Mouse (Mus musculus) ES-Bruce4 (cell line): Measurements from ENCODE around the gene Ifnk. TPM values are rescaled to one million over a fixed set of nuclear protein-coding genes. Genes with fewer than 3 reads are reported as not detected.

Experiments used
- H3K27ac ChIP-seq: 2 replicates; pipeline ENCODE4 v1.5.1; 2012; ENCODE audit warnings: low read length, inconsistent platforms; ENCODE audit not compliant: insufficient read depth
- H3K27me3 ChIP-seq: 2 replicates; pipeline ENCODE4 v1.6.1; 2012; ENCODE audit warnings: mild to moderate bottlenecking, low read length, inconsistent platforms; ENCODE audit not compliant: control insufficient read depth, poor library complexity, insufficient read depth, severe bottlenecking
- H3K36me3 ChIP-seq: 2 replicates; pipeline ENCODE4 v1.6.1; 2012; ENCODE audit warnings: inconsistent platforms, mild to moderate bottlenecking, low read length, moderate library complexity; ENCODE audit not compliant: control insufficient read depth, poor library complexity, insufficient read depth, severe bottlenecking
- H3K4me1 ChIP-seq: one replicate; pipeline ENCODE4 v1.8.1; 2011; ENCODE audit warnings: low read length; ENCODE audit not compliant: control insufficient read depth, insufficient read depth
- H3K4me3 ChIP-seq: 2 replicates; pipeline ENCODE4 v1.5.1; 2011; ENCODE audit warnings: low read depth, mild to moderate bottlenecking, low read length
- H3K9ac ChIP-seq: 2 replicates; pipeline ENCODE4 v1.6.1; 2012; ENCODE audit warnings: low read depth, mild to moderate bottlenecking, inconsistent platforms; ENCODE audit not compliant: poor library complexity, severe bottlenecking
- H3K9me3 ChIP-seq: replicated peaks from 2 replicates; pipeline ENCODE4 v1.6.1; 2012; ENCODE audit warnings: mild to moderate bottlenecking, low read length, inconsistent platforms; ENCODE audit not compliant: control insufficient read depth, poor library complexity, insufficient read depth, severe bottlenecking
- CTCF ChIP-seq: IDR thresholded peaks from one replicate; pipeline ENCODE4 v1.8.1; 2011; ENCODE audit warnings: low read depth, low read length
- EP300 ChIP-seq: IDR thresholded peaks from 2 replicates; pipeline ENCODE4 v1.6.1; 2011; ENCODE audit warnings: low read depth, low read length; ENCODE audit not compliant: insufficient read depth
- POLR2A ChIP-seq: IDR thresholded peaks from one replicate; pipeline ENCODE4 v1.8.1; 2011; ENCODE audit warnings: low read length; ENCODE audit not compliant: insufficient read depth
- polyA plus RNA-seq: library from polyadenylated mRNA; stranded (reverse); fragments of >200 nt; gene quantifications from 2 replicates; pipeline ENCODE4 v1.2.4, GENCODE M21; 2011; ENCODE audit warnings: low read depth; ENCODE audit not compliant: missing spikeins, insufficient read depth, insufficient read length

Ifnk gene
- polyA plus RNA-seq, 1 experiment = not detected

DNA sequence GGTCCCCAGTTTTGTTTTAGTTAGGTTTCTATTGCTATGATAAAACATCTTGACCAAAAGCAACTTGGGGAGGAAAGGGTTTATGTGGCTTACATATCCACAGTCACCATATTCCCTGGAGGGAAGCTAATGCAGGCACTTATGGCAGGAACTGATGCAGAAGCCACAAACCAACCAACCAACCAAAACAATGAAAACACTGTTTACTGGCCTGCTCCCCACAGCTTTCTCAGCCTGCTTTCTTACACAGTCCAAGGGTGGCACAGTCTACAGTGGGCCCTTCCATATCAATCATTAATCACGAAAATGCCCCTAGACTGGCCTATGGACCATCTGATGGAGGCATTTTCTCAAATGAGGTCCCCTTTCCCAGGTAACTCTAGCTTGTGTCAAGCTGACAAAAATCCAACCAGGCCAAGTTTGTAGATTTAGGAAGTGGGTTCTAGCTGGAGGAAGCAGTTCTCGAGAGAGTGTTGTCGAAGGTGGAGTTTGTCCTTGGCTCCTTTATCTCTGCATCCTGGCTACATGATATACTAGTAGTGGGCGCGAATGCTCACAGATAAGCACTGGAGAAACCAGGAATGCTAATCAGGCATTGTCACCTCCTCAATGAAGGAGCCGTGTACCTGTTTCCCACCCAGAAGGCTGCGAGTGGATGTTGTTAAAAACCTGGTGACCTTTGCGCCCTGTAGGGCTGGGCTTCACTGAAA, 35.9 kb downstream of the Ifnk start:
- H3K9me3 ChIP-seq = no peaks in the 10 kb centered on the region
- no peak overlapping the region for H3K4me3 ChIP-seq
- no peak overlapping the region for H3K27ac ChIP-seq
- H3K9ac ChIP-seq = no peak overlapping the region
- no peaks in the 10 kb centered on the region for H3K27me3 ChIP-seq
- TF ChIP-seq CTCF (no peak), EP300 (no peak), POLR2A (no peak)
- peaks cover 2% of the 10 kb centered on the region for H3K4me1 ChIP-seq
- no peaks in the 10 kb centered on the region for H3K36me3 ChIP-seq

DNA sequence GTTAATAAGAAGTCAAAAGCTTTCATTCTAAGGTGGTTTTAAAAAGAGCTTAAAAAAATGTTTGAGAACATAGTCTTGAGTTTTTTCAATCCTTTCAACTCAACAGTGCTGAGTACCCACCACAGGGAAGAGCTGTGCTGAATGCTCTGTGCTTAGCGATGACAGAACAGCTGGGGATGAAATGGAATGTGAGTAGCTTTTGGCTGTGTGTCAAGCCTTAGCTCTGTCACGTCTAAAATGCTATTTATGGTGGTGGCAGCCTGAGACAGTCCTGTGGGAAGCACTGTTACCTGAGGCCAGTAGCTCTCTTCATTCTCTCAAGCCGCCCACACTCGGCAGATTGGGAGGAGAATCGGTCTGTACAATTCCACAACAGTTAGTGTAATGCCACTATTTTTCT, 37.9 kb downstream of the Ifnk start:
- no peaks in the 10 kb centered on the region for H3K27me3 ChIP-seq
- TF ChIP-seq CTCF (no peak), EP300 (no peak), POLR2A (no peak)
- no peaks in the 10 kb centered on the region for H3K36me3 ChIP-seq
- H3K27ac ChIP-seq = no peak overlapping the region
- H3K4me1 ChIP-seq = peaks cover 2% of the 10 kb centered on the region
- no peak overlapping the region for H3K9ac ChIP-seq
- H3K9me3 ChIP-seq = no peaks in the 10 kb centered on the region
- H3K4me3 ChIP-seq = no peak overlapping the region

DNA sequence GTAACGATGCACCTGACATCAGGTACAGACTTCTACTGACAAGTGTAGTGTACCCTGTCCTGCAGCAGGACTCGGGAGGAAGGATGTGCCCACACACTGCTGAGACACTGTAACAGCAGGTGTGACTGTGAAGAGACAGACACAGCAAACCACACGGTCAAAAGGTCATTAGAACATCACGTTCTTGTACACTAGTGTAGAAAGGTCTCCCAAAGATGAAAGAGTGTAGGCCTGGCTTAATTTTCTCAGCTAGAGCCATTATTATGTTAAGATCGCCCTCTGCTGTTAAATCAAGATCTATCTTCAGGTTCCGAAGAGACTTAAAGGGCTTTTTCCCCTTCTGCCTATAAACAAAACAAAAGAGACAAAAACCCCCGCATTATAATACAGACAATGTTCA, 40.9 kb downstream of the Ifnk start:
- Histone ChIP-seq H3K4me3 (no peak overlapping the region), H3K36me3 (no peaks in the 10 kb centered on the region), H3K27me3 (no peaks in the 10 kb centered on the region), H3K9me3 (no peaks in the 10 kb centered on the region), H3K27ac (no peak overlapping the region), H3K4me1 (peaks cover 2% of the 10 kb centered on the region), H3K9ac (no peak overlapping the region)
- TF ChIP-seq CTCF = no peak

DNA sequence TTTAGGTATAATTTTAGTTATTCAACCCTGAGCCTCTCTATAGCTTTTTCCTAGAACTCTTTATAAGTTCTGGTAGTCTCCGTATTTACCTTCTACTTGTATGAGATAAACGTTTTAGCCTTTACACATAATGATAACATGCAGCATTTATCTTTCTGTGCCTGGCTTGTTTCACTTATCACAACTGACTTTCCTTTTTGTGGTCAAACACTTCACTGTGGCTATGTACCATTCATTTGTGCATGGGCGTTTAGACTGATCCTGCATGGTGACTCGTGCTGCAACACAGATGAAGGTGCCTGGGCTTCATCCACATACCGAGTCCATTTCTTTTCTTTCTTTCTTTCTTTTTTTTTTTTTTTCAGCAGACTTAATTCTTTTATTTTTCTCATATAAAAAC, 49.8 kb downstream of the Ifnk start:
- Histone ChIP-seq H3K27me3 (no peaks in the 10 kb centered on the region), H3K27ac (no peak overlapping the region), H3K9ac (no peak overlapping the region), H3K9me3 (no peaks in the 10 kb centered on the region), H3K4me3 (no peak overlapping the region), H3K4me1 (peaks cover 6% of the 10 kb centered on the region), H3K36me3 (no peaks in the 10 kb centered on the region)
- TF ChIP-seq EP300 (no peak), POLR2A (no peak), CTCF (no peak)

Other genes with a start within 250 kb of the Ifnk start
- 4.5 and 6.5 TPM in 2 replicates for gene Mob3b, start 5.4 kb downstream of the Ifnk start, polyA plus RNA-seq
- 18.7 and 20.3 TPM in 2 replicates for gene C9orf72, start 74.1 kb downstream of the Ifnk start, polyA plus RNA-seq